Mouse (Mus musculus) liver, embryonic 14.5 days (tissue): ENCODE data around the gene Nxpe4. TPM values are rescaled to one million over a fixed set of nuclear protein-coding genes. Genes with fewer than 3 reads are reported as not detected.
A peak's percentile ranks its signal among the peaks of the same experiment; 100 is the strongest.
"Not testable (repeated sequence)": the region's sequence is repeated elsewhere in the genome, so short reads cannot be mapped to it uniquely, and the experiment has no call there.

ENCODE experiments used
- ATAC-seq: fragments of 200-750 bp; cut with Nextera tagmentation; 2 replicates; pipeline ENCODE4 v1.8.0; 2017; ENCODE audit warnings: moderate number of reproducible peaks, mild to moderate bottlenecking, moderate library complexity; ENCODE audit not compliant: insufficient read depth
- DNase-seq, 3 experiments: peaks; one replicate each; pipeline ENCODE4 v3.0.0-alpha.2; 2012 to 2013; ENCODE audit warnings: low read depth in 3 of 3, low spot score in 3 of 3
- H3K27ac ChIP-seq: fragments of 300-500 bp; sonication (generic); 2 replicates; pipeline ENCODE4 v1.5.1; 2014; ENCODE audit warnings: moderate library complexity, mild to moderate bottlenecking, control low read depth, inconsistent platforms
- H3K27me3 ChIP-seq: fragments of 300-500 bp; sonication (generic); 2 replicates; pipeline ENCODE4 v1.6.1; 2014; ENCODE audit warnings: mild to moderate bottlenecking, low read length, moderate library complexity; ENCODE audit not compliant: control insufficient read depth, insufficient read depth
- H3K36me3 ChIP-seq: fragments of 300-500 bp; sonication (generic); replicated peaks from 2 replicates; pipeline ENCODE4 v1.6.1; 2014; ENCODE audit warnings: low read depth; ENCODE audit not compliant: control insufficient read depth, insufficient read depth
- H3K4me1 ChIP-seq, 2 experiments: fragments of 200-500 bp in 1 of 2; fragments of 300-500 bp in 1 of 2; sonication (generic) in 1 of 2; replicated peaks; 2 replicates each; pipeline ENCODE4 v1.6.1; 2012 to 2014; ENCODE audit warnings: antibody characterized with exemption in 1 of 2, inconsistent platforms in 1 of 2, low read length in 1 of 2; ENCODE audit not compliant: control insufficient read depth in 2 of 2, insufficient read depth in 2 of 2
- H3K4me2 ChIP-seq: fragments of 300-500 bp; sonication (generic); 2 replicates; pipeline ENCODE4 v1.6.1; 2014; ENCODE audit warnings: low read depth, mild to moderate bottlenecking, control low read depth, moderate library complexity
- H3K4me3 ChIP-seq, 2 experiments: fragments of 200-500 bp in 1 of 2; fragments of 300-500 bp in 1 of 2; sonication (generic) in 1 of 2; 2 replicates each; pipeline ENCODE4 v1.5.1; 2012 to 2014; ENCODE audit warnings: low read depth in 2 of 2, low read length in 2 of 2, mild to moderate bottlenecking in 2 of 2, control low read depth in 1 of 2, inconsistent platforms in 1 of 2, moderate library complexity in 1 of 2; ENCODE audit not compliant: insufficient read depth in 1 of 2
- H3K9ac ChIP-seq: fragments of 300-500 bp; sonication (generic); replicated peaks from 2 replicates; pipeline ENCODE4 v1.6.1; 2014; ENCODE audit warnings: mild to moderate bottlenecking, control low read depth, moderate library complexity
- H3K9me3 ChIP-seq: fragments of 300-500 bp; sonication (generic); 2 replicates; pipeline ENCODE4 v1.6.1; 2016; ENCODE audit warnings: low read length, mixed read lengths; ENCODE audit not compliant: control insufficient read depth
- CTCF ChIP-seq: IDR thresholded peaks from 2 replicates; pipeline ENCODE4 v1.5.1; 2016; ENCODE audit warnings: antibody characterized with exemption, low read depth, control low read depth
- EP300 ChIP-seq: IDR thresholded peaks from 2 replicates; pipeline ENCODE4 v1.6.1; 2016; ENCODE audit warnings: antibody characterized with exemption, low read depth
- whole genome bisulfite sequencing: fragments of 180-500 bp; shearing (Covaris S2); extraction: QIAGEN DNeasy Blood & Tissue Kit; methylation state at CpG from one replicate; pipeline ENCODE4 v1.1.7; 2014; ENCODE audit not compliant: insufficient replicate concordance; 5-methylcytosine and 5-hydroxymethylcytosine counted together
- polyA plus RNA-seq, 2 experiments: library from polyadenylated mRNA; depleted of rRNA in 1 of 2; stranded (reverse) in 1 of 2; unstranded in 1 of 2; fragments of >200 nt; fragmentation: Nextera tagmentation in 1 of 2; extraction: Ambion mirVana in 1 of 2; gene quantifications; 2 replicates each; pipeline versions ENCODE4 v1.2.1 to v1.2.3; 2012 to 2014

Nxpe4 gene
- polyA plus RNA-seq, 2 experiments, result 6.2 to 8.3 TPM

DNA sequence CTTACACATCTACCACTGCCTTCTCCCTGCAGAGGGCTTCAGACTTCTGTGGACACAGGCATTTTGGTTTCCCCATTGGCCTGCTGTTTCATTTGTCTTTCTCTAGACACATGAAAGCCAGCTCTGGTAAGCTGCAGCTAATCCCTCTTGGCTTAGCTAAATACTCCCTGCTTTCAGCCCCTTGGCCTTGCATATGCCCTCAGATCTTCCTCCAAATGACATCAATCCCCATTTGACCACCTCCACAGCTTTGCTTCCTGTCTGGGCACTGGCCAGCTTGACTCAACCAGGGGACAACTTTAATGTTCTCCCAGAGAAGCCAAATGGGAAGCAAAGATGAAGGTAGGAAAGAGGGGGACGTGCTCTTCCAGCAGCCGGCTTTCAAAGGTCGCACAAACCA lies 15.1 kb upstream of the Nxpe4 start:
- Histone ChIP-seq H3K27ac (no peak overlapping the region), H3K9ac (no peak overlapping the region), H3K9me3 (no peaks in the 10 kb centered on the region), H3K4me2 (no peak overlapping the region), H3K27me3 (no peaks in the 10 kb centered on the region), H3K4me3 (no peak overlapping the region), H3K4me1 (no peaks in the 10 kb centered on the region), H3K36me3 (no peaks in the 10 kb centered on the region)
- ATAC-seq (no peak), DNase-seq (no peak)
- WGBS, result 60% methylated on average over 3 of the region's 3 CpGs
- no peak for TF ChIP-seq EP300
- no peak for TF ChIP-seq CTCF

DNA sequence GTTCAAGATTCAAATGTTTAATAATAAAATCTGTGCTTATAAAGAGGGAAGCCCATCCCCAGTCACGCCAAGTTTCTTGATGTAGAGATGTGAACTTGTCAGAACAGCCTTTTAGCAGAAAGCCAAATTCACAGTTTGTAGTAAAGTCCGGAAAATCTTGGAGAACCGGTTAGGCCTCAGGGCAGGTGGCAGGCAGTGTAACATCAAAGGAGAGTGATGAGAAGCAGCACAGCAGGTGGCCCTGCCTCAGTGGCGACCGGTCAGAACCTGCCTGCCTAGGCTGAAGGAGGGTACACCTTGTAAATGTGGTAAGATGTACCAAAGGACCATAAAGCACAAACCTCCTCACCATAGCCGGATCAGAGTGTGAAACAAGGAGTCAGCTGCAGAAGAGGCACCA lies 4.7 kb downstream of the Nxpe4 start:
- not testable (repeated sequence) for H3K36me3 ChIP-seq, H3K9me3 ChIP-seq, H3K4me3 ChIP-seq, H3K27me3 ChIP-seq, DNase-seq, ATAC-seq, H3K4me2 ChIP-seq, H3K27ac ChIP-seq, H3K4me1 ChIP-seq, H3K9ac ChIP-seq
- 58% methylated on average over 6 of the region's 6 CpGs for WGBS

DNA sequence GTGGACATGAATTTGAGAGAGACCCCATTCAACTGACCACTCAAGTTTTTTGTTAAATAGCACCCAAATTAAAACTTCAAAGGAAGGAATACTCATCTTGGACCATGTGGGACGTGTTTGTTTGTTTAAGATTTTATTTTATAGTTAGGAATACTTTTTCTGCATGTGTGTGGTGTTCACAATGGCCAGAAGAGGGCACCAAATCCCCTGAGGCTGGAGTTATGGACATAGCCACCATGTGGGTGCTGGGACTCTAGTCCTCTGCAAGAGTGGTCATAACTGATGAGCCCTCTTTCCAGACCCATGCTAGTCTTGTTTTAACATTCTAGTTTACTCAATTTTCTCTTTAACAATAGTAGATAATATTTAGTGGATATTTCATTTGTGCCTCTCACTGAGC lies 14.9 kb downstream of the Nxpe4 start:
- H3K9me3 ChIP-seq, result no peaks in the 10 kb centered on the region
- H3K4me1 ChIP-seq, result no peaks in the 10 kb centered on the region
- H3K36me3 ChIP-seq, result no peaks in the 10 kb centered on the region
- H3K27me3 ChIP-seq, result no peaks in the 10 kb centered on the region
- no peak overlapping the region for H3K4me2 ChIP-seq
- WGBS, result 14% methylated on average over 1 of the region's 1 CpGs
- DNase-seq (peak in 1 of 3 experiments; percentile 7), ATAC-seq (no peak)
- no peak overlapping the region for H3K4me3 ChIP-seq
- TF ChIP-seq CTCF (peak; percentile 61), EP300 (no peak)
- no peak overlapping the region for H3K27ac ChIP-seq
- H3K9ac ChIP-seq, result no peak overlapping the region

DNA sequence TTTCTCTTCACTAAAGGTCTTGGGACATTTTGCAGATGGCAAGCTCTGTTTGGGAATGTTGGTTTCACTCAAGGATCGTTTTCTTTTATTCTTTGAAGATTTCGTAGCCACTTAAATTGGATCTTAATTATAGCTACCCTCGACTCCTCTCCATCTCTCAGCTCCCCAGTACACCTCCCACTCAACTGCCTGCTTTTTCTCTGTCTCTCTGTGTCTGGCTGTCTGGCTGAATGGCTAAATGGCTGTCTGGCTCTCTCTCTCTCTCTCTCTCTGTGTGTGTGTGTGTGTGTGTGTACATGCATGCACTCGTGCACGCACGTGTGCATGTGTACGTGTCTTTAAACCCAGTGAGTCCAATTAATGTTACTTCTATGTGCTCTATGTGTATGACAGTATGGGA lies 19.5 kb downstream of the Nxpe4 start:
- Histone ChIP-seq H3K4me1 (no peaks in the 10 kb centered on the region), H3K36me3 (no peaks in the 10 kb centered on the region), H3K9ac (no peak overlapping the region), H3K27ac (no peak overlapping the region), H3K4me3 (no peak overlapping the region), H3K9me3 (no peaks in the 10 kb centered on the region), H3K4me2 (no peak overlapping the region), H3K27me3 (no peaks in the 10 kb centered on the region)
- no peak for TF ChIP-seq EP300
- no peak for TF ChIP-seq CTCF
- DNase-seq (no peak), ATAC-seq (no peak)
- WGBS, result 65% methylated on average over 7 of the region's 7 CpGs

DNA sequence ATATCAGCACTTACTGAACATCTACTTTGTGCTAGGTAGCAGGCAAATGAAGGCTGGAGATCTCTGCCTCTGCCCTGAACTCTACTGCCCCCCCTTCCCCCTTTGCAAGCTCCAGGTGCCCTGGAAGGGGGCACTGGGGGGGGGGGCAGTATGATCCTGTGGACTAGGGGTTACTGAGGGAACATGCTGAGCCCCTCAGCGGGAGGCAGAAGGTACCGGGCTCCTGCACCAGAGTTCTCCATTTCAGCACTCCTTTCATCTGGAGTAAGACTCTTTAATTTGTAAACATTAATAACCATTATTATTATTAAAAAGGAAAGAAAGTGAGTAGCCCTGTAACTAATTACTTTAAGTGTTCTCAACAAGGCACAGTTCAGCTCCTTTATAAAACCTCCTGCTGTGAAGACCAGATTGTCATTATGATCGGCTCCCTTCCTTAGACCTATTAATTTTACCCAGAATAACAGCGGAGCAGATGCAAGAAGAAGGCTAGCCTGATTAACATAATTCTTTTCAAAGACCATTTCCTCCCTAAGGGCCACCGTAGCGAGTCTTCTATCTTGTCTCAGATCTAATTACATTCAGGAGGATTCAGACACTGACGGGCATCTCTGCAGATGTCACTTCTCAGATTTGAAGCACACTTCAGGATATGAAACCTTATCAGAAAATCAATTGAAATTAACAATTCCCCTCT lies 21.0 kb downstream of the Nxpe4 start:
- TF ChIP-seq EP300, result no peak
- no peak overlapping the region for H3K9ac ChIP-seq
- DNase-seq, result no peak
- H3K36me3 ChIP-seq, result no peaks in the 10 kb centered on the region
- H3K4me2 ChIP-seq, result no peak overlapping the region
- H3K9me3 ChIP-seq, result no peaks in the 10 kb centered on the region
- no peak for ATAC-seq
- 54% methylated on average over 7 of the region's 7 CpGs for WGBS
- H3K27me3 ChIP-seq, result no peaks in the 10 kb centered on the region
- no peak overlapping the region for H3K4me3 ChIP-seq
- H3K4me1 ChIP-seq, result no peaks in the 10 kb centered on the region
- H3K27ac ChIP-seq, result no peak overlapping the region
